Mouse (Mus musculus) stomach, embryonic 15.5 days (tissue): Measurements from ENCODE around the gene Psmd5. TPM values are rescaled to one million over a fixed set of nuclear protein-coding genes. Genes with fewer than 3 reads are reported as not detected.

Experiments used
- ATAC-seq: fragments of 200-750 bp; cut with Nextera tagmentation; 2 replicates; pipeline ENCODE4 v1.8.0; 2017; ENCODE audit warnings: low read depth, moderate number of reproducible peaks, moderate TSS enrichment; ENCODE audit not compliant: insufficient read depth, low FRiP score
- H3K27ac ChIP-seq: fragments of 300-500 bp; sonication (generic); 2 replicates; pipeline ENCODE4 v1.5.1; 2015; ENCODE audit warnings: mild to moderate bottlenecking, inconsistent platforms
- H3K27me3 ChIP-seq: fragments of 300-500 bp; sonication (generic); replicated peaks from 2 replicates; pipeline ENCODE4 v1.6.1; 2015; ENCODE audit warnings: inconsistent platforms
- H3K36me3 ChIP-seq: fragments of 300-500 bp; sonication (generic); 2 replicates; pipeline ENCODE4 v1.6.1; 2015; ENCODE audit warnings: inconsistent platforms
- H3K4me1 ChIP-seq: fragments of 300-500 bp; sonication (generic); 2 replicates; pipeline ENCODE4 v1.6.1; 2015; ENCODE audit warnings: inconsistent platforms
- H3K4me2 ChIP-seq: fragments of 300-500 bp; sonication (generic); 2 replicates; pipeline ENCODE4 v1.6.1; 2015; ENCODE audit warnings: mild to moderate bottlenecking, inconsistent platforms
- H3K4me3 ChIP-seq: fragments of 300-500 bp; sonication (generic); replicated peaks from 2 replicates; pipeline ENCODE4 v1.5.1; 2015; ENCODE audit warnings: inconsistent platforms
- H3K9ac ChIP-seq: fragments of 300-500 bp; sonication (generic); 2 replicates; pipeline ENCODE4 v1.6.1; 2015; ENCODE audit warnings: inconsistent platforms
- H3K9me3 ChIP-seq: fragments of 300-500 bp; sonication (generic); 2 replicates; pipeline ENCODE4 v1.6.1; 2016; ENCODE audit warnings: inconsistent platforms
- WGBS: fragments of 180-500 bp; shearing (Covaris S2); methylation state at CpG from one replicate; pipeline ENCODE4 v1.1.7; 2015; 5-methylcytosine and 5-hydroxymethylcytosine counted together
- polyA plus RNA-seq: library from polyadenylated mRNA; unstranded; fragments of >200 nt; fragmentation: Nextera tagmentation; extraction: Ambion mirVana; gene quantifications from 2 replicates; pipeline ENCODE4 v1.2.1, GENCODE M21; 2015

Gene Psmd5
- polyA plus RNA-seq, 1 experiment from 2014 or later, result 93.1 TPM

DNA sequence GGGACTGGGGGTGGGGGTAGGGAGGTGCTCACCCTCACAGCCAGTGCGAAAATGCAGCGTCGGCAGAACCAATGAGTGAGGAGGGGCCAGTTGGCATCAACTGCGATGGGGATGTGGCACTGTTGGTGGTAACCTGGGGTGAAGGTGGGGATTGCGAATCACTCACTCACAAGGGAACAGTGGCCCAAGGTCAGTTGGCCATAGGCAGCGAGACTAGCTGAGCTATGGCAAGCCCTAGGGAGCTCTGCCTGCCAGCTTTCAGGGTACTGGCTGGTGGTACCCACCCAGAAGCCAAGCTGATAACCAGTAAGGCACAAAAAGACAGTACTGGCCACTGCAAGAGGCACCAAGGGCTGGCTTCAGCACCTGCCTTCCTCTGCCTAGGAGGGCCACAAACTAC, 31.7 kb upstream of the Psmd5 start:
- Histone ChIP-seq H3K36me3 (no peaks in the 10 kb centered on the region), H3K27ac (no peak overlapping the region), H3K4me2 (no peak overlapping the region), H3K4me3 (no peak overlapping the region), H3K9ac (no peak overlapping the region), H3K4me1 (peaks cover 8% of the 10 kb centered on the region; the same call in 1 of the 2 replicates), H3K9me3 (no peaks in the 10 kb centered on the region), H3K27me3 (no peaks in the 10 kb centered on the region)
- ATAC-seq, result no peak
- WGBS, result 57% methylated on average over 6 of the region's 6 CpGs

DNA sequence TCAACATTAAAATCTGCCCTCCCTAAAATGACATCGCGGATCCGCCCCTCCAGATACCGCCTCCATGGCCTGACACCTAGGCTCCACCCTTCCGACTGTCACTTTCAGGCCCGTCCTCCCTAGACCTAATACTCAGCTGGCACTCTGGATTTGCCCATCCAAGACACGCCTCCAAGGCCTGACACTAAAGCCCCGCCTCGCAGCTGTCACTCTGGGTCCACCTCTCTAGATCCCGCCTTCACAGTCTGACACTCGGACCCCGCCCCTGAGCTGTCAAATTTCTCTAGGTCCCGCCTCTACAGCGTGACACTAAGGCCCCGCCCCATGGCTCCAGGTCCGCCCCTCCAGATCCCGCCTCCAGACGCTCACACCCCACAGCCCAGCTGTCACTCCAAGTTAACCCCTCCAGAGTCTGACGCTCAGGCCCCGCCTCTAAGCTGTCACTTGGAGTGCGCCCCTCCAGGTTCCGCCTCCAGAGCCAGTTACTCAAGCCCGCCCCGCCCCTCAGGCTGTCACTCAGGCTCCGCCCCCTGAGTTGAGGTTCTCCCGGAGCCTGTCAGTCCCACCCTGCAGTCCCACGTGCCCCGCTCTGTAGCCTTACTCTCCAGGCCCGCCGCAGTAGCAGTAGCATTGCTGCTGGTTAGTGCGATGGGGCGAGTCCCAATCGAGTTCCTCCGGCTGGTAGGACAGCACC, 30.2 kb upstream of the Psmd5 start:
- WGBS, result under 1% methylated on average over 34 of the region's 34 CpGs
- ATAC-seq, result peak; percentile 96
- peaks cover 8% of the 10 kb centered on the region; the same call in 1 of the 2 replicates for H3K4me1 ChIP-seq
- H3K4me2 ChIP-seq, result peak overlapping the region; percentile 72
- H3K27ac ChIP-seq, result peak overlapping the region; percentile 57; the same call in 1 of the 2 replicates
- no peaks in the 10 kb centered on the region for H3K9me3 ChIP-seq
- H3K4me3 ChIP-seq, result peak overlapping the region; percentile 35
- H3K36me3 ChIP-seq, result no peaks in the 10 kb centered on the region
- H3K9ac ChIP-seq, result no peak overlapping the region
- H3K27me3 ChIP-seq, result no peaks in the 10 kb centered on the region

DNA sequence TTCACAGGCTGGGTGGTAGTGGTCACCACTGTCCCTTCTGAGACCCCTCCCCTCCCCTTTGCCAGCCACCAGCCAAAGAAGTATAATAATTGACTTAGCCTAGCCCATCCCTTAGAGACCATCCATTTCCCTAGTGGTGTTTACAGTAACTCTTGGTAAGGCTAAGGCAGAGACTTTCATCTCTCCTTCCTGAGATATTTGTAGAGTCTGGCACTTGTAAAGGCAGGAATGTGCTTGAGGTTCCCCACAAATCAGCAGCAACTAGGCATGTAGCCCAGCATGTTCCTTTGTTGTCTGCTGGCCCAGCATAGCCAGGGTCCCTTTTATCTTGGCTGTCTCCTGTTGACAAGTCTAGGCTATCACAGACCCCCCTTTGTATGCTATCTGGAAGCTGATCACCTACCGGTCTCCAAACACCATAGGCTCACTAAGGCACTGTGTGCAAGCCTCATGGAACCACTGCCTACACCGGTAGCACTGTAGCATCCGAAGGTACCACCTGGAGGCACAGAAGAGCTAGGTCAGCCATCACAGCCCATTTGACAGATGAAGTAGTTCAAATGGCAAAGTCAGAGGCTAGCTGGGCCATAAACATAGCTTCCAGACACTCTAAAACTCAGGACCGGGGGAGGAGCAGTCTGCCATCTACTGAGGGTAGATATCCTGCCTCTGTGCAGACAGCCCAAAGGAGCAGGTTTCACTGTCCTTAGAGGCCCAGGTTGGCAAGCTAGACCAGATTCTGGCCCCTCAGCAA, 29.1 kb upstream of the Psmd5 start:
- H3K4me1 ChIP-seq, result peaks cover 8% of the 10 kb centered on the region; the same call in 1 of the 2 replicates
- no peaks in the 10 kb centered on the region for H3K36me3 ChIP-seq
- no peak overlapping the region for H3K4me3 ChIP-seq
- no peak overlapping the region for H3K9ac ChIP-seq
- 66% methylated on average over 4 of the region's 4 CpGs for WGBS
- peak overlapping the region; percentile 57 for H3K27ac ChIP-seq
- peak overlapping the region; percentile 72; the same call in 1 of the 2 replicates for H3K4me2 ChIP-seq
- H3K9me3 ChIP-seq, result no peaks in the 10 kb centered on the region
- ATAC-seq, result no peak
- H3K27me3 ChIP-seq, result no peaks in the 10 kb centered on the region

GRCm38 (mm10) chr2:34903191-34903590, 28.4 kb upstream of the Psmd5 start:
- Histone ChIP-seq H3K27ac (no peak overlapping the region), H3K36me3 (no peaks in the 10 kb centered on the region), H3K9ac (no peak overlapping the region), H3K4me3 (no peak overlapping the region), H3K4me1 (peaks cover 8% of the 10 kb centered on the region; the same call in 1 of the 2 replicates), H3K4me2 (no peak overlapping the region), H3K27me3 (no peaks in the 10 kb centered on the region), H3K9me3 (no peaks in the 10 kb centered on the region)
- WGBS, result 85% methylated on average over 7 of the region's 7 CpGs
- ATAC-seq, result no peak

GRCm38 (mm10) chr2:34902731-34903130, 28.0 kb upstream of the Psmd5 start:
- ATAC-seq, result no peak
- no peak overlapping the region for H3K27ac ChIP-seq
- 81% methylated on average over 6 of the region's 6 CpGs for WGBS

GRCm38 (mm10) chr2:34901726-34902125, 27.0 kb upstream of the Psmd5 start:
- ATAC-seq, result no peak
- Histone ChIP-seq H3K9ac (no peak overlapping the region), H3K27me3 (no peaks in the 10 kb centered on the region), H3K4me2 (no peak overlapping the region), H3K4me1 (peaks cover 8% of the 10 kb centered on the region; the same call in 1 of the 2 replicates), H3K27ac (no peak overlapping the region), H3K4me3 (no peak overlapping the region), H3K9me3 (no peaks in the 10 kb centered on the region), H3K36me3 (no peaks in the 10 kb centered on the region)
- WGBS, result 72% methylated on average over 4 of the region's 4 CpGs

More at GRCm38 (mm10) chr2:34902731-34903130, 28.0 kb upstream of the Psmd5 start:
- no peak overlapping the region for H3K9ac ChIP-seq
- no peak overlapping the region for H3K4me2 ChIP-seq
- H3K4me1 ChIP-seq, result peaks cover 8% of the 10 kb centered on the region; the same call in 1 of the 2 replicates
- no peaks in the 10 kb centered on the region for H3K36me3 ChIP-seq
- H3K9me3 ChIP-seq, result no peaks in the 10 kb centered on the region
- H3K4me3 ChIP-seq, result no peak overlapping the region
- no peaks in the 10 kb centered on the region for H3K27me3 ChIP-seq

DNA sequence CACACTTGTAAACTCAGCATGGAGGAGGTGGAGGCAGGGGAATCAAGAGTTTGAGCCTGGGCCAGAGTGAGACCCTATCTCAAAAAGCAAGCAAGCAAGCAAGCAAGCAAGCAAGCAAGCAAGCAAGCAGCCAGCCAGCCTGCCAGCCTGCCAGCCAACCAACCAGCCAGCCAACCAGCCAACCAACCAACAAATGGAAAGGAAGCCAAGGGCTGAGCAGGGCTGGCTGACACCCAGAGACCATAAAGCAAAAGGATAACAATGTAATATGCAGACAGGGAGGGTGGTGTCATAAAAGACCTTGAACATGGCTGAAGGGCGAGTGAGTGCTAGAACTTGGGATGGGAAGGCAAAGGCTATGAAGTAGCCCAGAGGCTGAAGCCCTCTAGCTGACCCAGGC, 25.6 kb upstream of the Psmd5 start:
- WGBS, result 88% methylated on average over 1 of the region's 1 CpGs
- ATAC-seq, result no peak

DNA sequence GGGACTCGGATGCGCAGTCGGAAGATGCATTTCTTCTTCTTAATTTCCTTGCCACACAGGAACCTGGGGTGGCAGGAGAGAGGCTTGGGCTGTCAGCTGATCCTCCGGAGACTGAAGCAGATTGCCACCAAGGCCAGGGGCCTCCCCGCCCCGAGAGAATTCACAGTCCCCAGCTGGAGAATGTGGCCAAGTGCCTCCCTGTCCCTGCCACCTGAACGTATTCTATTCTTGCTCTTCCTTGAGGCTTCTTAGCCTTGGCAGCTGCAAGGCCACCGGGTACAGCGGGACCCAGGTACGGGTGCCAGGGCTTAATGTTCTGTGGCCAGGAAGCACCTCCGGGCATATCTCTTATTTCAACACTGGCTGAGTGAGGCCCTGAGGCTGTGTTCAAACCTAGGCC, 24.9 kb upstream of the Psmd5 start:
- no peak for ATAC-seq
- H3K36me3 ChIP-seq, result no peaks in the 10 kb centered on the region
- WGBS, result 86% methylated on average over 11 of the region's 11 CpGs
- no peak overlapping the region for H3K4me2 ChIP-seq
- no peaks in the 10 kb centered on the region for H3K9me3 ChIP-seq
- H3K27me3 ChIP-seq, result no peaks in the 10 kb centered on the region
- no peak overlapping the region for H3K9ac ChIP-seq
- no peak overlapping the region for H3K27ac ChIP-seq
- peaks cover 8% of the 10 kb centered on the region; the same call in 1 of the 2 replicates for H3K4me1 ChIP-seq
- H3K4me3 ChIP-seq, result no peak overlapping the region

More for the DNA sequence above, 25.6 kb upstream of the Psmd5 start:
- Histone ChIP-seq H3K4me3 (no peak overlapping the region), H3K36me3 (no peaks in the 10 kb centered on the region), H3K27me3 (no peaks in the 10 kb centered on the region), H3K4me1 (peaks cover 8% of the 10 kb centered on the region; the same call in 1 of the 2 replicates), H3K27ac (no peak overlapping the region), H3K9ac (no peak overlapping the region), H3K4me2 (no peak overlapping the region), H3K9me3 (no peaks in the 10 kb centered on the region)

DNA sequence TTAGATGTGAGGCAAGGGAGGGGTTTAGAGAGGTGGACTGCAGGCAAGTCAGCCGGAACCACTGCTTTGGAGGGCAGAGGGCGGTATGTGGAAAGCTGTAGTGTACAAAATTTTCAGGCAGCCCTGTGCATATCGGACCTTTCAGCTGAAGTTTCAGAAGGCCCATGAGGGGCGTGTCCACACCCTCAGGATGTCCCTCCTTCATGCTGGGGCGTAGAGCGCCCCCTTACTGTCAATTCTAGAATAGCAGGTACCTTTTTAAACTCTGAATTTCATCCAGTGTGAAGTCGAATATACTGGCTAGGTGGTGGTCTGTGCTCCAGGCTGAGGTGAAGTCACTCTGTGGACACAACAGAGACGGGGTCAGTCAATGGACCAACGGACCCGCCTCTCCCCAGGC, 23.1 kb upstream of the Psmd5 start:
- no peaks in the 10 kb centered on the region for H3K4me1 ChIP-seq
- H3K9ac ChIP-seq, result no peak overlapping the region
- 24% methylated on average over 10 of the region's 10 CpGs for WGBS
- no peaks in the 10 kb centered on the region for H3K27me3 ChIP-seq
- H3K9me3 ChIP-seq, result no peaks in the 10 kb centered on the region
- no peak overlapping the region for H3K4me2 ChIP-seq
- H3K4me3 ChIP-seq, result no peak overlapping the region
- no peak overlapping the region for H3K27ac ChIP-seq
- H3K36me3 ChIP-seq, result no peaks in the 10 kb centered on the region
- ATAC-seq, result no peak

- H3K4me2 ChIP-seq, result no peak overlapping the region
- WGBS, result 82% methylated on average over 17 of the region's 17 CpGs
- no peaks in the 10 kb centered on the region for H3K9me3 ChIP-seq
- H3K4me3 ChIP-seq, result no peak overlapping the region
- no peaks in the 10 kb centered on the region for H3K27me3 ChIP-seq
- ATAC-seq, result no peak
- no peaks in the 10 kb centered on the region for H3K36me3 ChIP-seq
- no peak overlapping the region for H3K27ac ChIP-seq
- no peak overlapping the region for H3K9ac ChIP-seq
- H3K4me1 ChIP-seq, result no peaks in the 10 kb centered on the region
These were observed 22.2 kb upstream of the Psmd5 start for GRCm38 (mm10) chr2:34896821-34897460.

DNA sequence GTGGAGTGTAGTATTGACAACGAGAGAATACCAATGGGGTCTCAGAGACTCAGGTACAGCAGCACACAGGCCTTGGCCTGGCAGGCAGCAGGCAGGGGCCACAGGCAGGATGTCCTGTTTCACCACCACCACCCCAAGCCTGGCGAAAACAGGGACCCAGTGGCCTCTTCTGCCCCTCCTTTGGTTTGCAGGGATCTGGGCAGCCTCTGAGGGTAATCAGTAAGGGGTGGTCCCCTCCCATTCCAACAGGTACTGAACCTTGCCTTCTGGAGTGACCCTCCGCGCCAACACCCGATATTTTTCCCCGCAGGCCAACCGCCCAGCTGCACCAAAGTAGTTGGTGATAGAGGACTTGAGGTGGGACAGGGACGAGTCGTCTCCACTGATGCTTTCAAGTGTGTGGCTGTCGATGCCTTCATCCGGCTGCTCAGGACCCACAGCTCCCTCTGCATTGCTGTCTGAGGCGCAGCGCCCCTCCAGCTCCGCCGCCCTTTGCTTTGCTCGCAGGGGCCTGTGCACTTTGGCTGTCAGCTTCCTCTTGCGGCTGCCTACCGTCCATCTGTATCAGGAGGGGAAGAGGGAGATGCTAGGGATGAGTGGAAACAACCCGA, 20.8 kb upstream of the Psmd5 start:
- H3K9me3 ChIP-seq, result no peaks in the 10 kb centered on the region
- H3K4me1 ChIP-seq, result no peaks in the 10 kb centered on the region
- 80% methylated on average over 19 of the region's 19 CpGs for WGBS
- H3K4me2 ChIP-seq, result no peak overlapping the region
- H3K27me3 ChIP-seq, result no peaks in the 10 kb centered on the region
- no peak overlapping the region for H3K9ac ChIP-seq
- H3K36me3 ChIP-seq, result no peaks in the 10 kb centered on the region
- ATAC-seq, result no peak
- no peak overlapping the region for H3K27ac ChIP-seq
- H3K4me3 ChIP-seq, result no peak overlapping the region
